Mouse (Mus musculus) bone marrow, adult 2 months (tissue): Measurements from ENCODE around the gene Aff4.
"Not testable (repeated sequence)": the region's sequence is repeated elsewhere in the genome, so short reads cannot be mapped to it uniquely, and the experiment has no call there.

Source experiments
- CTCF ChIP-seq: fragments of 200-500 bp; IDR thresholded peaks from 2 replicates; pipeline ENCODE4 v1.5.1; 2011; ENCODE audit warnings: low read length, control low read depth; ENCODE audit not compliant: control insufficient read depth, insufficient read depth
- POLR2A ChIP-seq: fragments of 200-500 bp; IDR thresholded peaks from 2 replicates; pipeline ENCODE4 v1.6.1; 2011; ENCODE audit warnings: low read depth, mild to moderate bottlenecking, control low read depth, low read length, borderline replicate concordance; ENCODE audit not compliant: control insufficient read depth

GRCm38 (mm10) chr11:53312823-53313222 lies 37.8 kb upstream of the Aff4 start:
- not testable (repeated sequence) for TF ChIP-seq POLR2A, CTCF
